Mouse (Mus musculus): ENCODE measurements around the gene Stxbp5.
"Not testable (repeated sequence)": the region's sequence is repeated elsewhere in the genome, so short reads cannot be mapped to it uniquely, and the experiment has no call there.

Stxbp5 gene

DNA sequence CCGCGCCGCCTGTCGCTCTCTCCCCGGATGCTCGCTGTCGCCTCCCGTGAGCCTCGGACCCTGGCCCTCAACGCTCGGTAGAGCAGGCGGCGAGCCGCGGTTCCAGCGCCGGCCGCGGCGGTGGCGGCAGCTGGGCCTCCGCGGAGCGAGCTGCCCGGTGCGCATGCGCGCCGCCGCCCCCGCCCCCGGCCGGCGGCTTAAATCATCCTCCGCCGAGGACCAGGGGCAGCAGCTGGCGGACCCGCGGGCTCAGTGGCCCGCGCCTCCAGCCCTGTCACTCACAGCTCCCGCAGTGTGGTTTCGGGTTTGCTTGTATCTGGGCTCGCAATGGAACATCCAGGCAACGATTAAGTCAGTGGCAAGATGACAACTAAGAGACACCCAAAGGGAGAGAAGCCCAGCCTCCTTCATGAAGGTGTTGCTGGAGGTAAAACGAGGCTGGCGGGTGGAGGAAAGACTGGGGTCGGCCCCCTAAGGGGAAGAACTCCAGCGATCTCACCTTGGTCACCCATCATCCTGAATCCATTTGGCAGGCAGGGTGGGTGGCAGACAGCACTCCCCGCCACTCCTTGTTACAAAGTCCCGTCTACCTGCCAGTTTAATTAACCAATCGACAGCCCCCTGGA lies at the start of gene Stxbp5:
TSS of gene Stxbp5 (minus strand) at position 9 of the 626 bp plus-strand sequence.
- DNase-seq (ENCODE audit: extremely low read depth, low read depth, low spot score) = no peak

DNA sequence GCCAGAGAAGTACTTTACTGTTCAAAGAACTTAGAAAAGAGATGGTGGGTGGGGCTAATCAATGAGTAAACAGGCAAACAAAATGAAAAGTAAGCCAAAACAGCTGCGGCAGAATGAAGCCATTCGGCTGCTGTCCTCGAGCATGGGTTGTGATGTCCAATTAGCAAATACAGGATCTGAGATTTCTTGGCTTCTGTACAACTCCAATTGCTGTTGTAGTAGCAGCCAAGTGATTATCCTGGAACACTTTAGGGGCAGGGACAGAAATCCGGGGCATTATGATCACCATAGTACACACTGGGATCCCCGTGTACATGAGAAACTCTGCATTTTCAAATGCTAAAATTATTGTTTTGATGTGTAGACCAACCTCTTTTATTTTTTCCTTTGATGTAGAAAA lies 11.5 kb upstream of the Stxbp5 start:
- no peak for DNase-seq (ENCODE audit: extremely low read depth, low read depth, low spot score)

DNA sequence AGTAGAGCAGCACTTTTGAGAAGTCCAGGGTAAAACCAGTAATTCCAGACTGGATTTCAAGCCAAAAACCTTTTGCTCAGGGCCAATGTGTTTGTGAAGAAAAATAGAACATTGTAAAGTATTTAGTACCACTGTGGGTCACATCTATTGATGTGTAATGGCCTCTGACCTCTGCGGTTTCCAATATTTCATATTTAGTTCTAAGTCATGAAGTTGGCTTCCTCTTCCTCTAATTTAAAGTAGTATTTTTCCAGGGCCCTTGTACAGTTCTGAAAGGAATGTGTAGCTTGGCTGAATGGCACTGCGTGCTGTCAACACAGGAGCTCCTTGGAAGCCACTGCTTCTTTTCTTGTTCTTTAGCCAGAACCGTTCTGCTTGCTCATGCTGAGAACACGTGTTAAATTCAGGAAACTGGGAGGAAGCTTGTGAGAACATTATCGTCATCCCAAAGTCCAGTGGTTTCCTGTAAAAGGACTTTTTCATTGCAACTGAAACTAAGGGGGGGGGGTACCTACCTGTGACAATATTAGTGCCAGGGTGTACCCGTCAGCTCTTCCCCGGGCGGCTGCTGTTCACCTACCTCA lies 7.1 kb upstream of the Stxbp5 start:
- DNase-seq (ENCODE audit: extremely low read depth, low read depth, low spot score) = no peak

DNA sequence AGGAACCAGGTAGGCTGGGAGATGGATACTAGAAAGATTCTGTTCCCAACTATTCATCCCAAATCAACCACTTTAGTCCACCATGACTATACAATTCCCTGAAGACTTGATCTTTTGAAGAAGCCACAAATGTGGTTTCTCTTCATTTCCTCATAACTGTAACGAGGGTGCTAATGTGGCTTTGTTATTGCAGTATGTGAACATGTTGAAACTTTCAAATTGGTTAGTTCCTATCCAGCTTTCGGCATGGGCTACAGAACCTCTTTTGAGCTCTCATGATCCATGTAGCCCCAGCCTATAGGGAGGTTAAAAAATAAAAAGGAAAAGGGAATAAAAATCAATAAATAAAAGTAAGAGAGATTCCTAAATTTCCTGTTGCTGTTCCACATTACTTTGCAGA lies 6.6 kb upstream of the Stxbp5 start:
- no peak for DNase-seq (ENCODE audit: extremely low read depth, low read depth, low spot score)

DNA sequence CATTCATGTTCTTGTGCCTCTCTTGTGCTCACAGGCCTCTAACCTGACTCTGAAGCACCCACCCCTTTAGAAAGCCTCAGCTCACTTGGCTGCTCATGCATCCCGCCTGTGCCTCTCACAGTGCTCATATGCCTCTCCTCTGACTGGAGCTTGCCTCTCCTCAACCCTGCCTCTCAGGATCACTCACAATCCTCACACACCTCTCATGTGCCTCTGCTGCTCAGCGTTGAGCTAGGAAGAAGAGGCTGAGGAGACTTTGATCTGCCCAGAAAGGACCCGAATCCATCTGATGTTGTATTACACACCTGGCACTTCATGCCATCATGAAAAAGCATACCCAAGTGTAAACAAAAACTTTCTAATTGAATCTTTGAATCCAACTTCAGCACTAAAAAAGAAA lies 5.3 kb upstream of the Stxbp5 start:
- no peak for DNase-seq (ENCODE audit: extremely low read depth, low read depth, low spot score)

DNA sequence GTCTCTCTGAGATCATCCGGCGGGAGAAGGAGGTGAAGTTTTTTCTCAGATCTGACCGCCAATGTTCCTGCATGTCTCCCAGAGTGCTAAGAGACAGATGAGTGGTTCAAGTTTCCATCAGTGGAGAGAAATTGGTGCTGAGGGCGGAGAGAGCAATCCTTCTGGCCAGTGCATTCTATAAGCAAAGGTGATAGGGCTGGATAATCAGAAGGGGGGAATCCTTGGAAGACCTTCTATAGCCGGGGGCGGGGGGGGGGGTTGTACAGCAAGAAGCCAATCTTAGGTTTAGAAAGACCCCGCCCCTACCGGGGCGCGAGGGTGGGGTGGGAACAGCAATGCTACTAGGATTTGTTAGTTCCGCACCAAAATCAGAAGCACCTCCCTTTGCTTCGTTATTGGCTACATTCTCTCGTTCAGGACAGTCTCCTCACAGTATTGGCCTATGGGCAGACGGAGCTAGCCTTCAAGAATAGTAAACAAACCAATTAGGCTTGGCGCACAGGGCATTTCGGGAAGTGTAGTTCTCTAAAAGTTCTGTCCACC lies 889 bp upstream of the Stxbp5 start:
- DNase-seq (ENCODE audit: extremely low read depth, low read depth, low spot score) = peak; percentile 74

DNA sequence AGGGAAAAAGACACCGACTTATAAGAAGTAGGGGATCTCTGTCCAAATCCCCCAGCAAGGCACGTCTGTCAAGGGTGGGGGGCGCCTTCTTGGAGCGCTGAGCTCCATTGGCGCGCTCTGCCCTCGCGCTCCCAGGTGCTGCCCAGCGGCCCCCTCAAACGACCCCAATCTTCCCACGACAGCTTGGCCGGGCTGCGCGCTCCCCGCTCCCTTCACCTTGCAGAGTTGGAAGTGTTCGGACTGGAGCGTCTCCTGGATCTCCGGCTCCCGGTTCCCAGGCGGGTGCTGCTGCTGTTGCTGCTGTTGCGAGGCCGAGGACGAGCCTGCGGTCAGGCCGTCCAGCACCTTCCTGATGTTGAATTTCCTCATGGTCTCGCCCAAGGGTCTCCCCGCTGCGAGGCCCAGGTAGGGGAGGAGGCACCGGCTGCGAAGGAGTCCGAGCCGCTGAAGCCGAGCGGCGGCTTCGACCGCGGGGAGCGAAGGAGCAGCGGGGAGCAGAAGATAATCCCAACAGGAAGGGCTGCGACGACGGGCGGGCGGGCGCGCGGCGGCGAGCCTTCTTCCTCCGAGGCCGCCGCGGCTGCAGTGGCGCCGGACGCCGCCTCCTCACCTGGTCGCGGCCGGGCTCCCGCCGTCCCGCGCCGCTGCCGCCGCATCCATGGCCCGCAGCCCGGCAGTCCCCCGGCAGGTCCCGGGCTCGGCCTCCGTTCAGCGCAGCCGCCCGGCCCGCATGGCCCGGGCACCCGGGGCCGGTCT lies 386 bp downstream of the Stxbp5 start:
- DNase-seq (ENCODE audit: extremely low read depth, low read depth, low spot score) = no peak

DNA sequence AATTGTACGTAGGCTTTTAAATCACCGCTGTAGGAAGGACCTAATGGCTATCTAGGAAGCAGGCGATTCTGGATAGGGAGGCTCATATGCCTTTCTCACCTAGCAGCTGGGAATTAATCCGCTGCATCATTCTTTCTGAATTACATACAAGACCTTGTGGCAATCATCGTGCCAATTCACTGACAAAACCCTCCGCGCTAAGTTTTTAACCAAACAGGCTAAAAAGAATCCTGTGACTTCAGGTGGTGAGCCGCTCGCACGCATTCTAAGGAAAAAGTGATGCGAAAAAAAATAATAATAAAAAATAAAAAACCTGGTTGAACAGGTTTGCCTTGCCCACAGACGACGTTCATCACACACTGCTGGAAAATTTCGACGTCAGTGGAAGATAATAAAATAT lies 1.1 kb downstream of the Stxbp5 start:
- no peak for DNase-seq (ENCODE audit: extremely low read depth, low read depth, low spot score)

DNA sequence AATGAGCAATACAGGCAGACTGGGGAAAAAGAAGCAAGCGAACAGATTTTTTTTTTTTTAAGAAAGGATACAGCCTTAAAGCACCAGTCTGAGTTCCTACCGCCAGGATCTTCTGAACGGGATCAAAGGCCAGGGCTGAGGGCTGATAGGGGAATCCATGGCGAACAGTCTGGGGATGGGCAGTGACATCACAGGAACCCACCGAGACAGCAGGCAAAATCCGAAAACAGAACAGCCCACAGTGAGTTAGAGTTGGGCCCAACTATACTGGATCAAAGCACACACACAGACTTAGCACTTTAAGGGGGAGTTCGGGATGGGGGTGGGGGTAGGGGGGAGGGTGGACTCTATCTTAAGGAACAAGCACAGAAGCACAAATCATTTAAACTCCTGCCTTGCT lies 1.8 kb downstream of the Stxbp5 start:
- DNase-seq (ENCODE audit: extremely low read depth, low read depth, low spot score) = no peak

DNA sequence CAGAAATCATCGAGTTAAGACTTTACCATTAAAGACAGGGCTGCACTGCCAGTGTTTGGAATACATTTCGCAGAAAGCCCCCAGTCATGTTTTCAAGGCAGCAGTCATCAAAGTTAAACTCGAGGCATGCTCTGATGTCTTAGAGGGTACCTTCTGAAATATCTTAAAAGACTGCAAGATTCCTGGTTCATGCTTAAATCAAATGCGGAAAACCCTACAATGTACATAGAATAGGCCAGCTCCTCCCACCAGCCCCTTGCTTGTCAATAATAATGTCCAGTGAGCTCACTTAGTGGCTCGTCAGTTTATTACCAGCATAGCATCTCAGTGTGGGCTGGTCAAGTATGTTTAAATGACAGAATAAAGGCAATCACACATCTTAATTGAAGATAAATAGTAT lies 3.0 kb downstream of the Stxbp5 start:
- no peak for DNase-seq (ENCODE audit: extremely low read depth, low read depth, low spot score)

DNA sequence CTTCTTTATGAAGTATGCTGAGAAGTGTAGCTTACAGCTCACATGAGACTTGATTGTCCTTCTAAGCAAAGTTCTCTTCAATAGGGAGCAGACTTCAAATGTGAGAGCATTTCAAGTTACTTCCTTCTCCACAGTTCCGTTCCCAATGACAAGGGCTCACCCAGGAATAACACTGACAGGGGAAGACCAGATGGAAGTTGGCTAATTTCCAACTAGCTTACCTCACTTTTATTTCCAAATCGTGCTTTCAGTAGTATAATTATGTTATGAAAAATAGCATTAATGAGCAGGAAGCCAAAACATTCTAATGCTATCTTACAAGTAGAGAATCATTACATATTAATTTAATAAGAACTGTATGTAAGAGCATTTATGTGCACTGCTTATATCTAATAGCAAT lies 7.3 kb downstream of the Stxbp5 start:
- no peak for DNase-seq (ENCODE audit: extremely low read depth, low read depth, low spot score)

DNA sequence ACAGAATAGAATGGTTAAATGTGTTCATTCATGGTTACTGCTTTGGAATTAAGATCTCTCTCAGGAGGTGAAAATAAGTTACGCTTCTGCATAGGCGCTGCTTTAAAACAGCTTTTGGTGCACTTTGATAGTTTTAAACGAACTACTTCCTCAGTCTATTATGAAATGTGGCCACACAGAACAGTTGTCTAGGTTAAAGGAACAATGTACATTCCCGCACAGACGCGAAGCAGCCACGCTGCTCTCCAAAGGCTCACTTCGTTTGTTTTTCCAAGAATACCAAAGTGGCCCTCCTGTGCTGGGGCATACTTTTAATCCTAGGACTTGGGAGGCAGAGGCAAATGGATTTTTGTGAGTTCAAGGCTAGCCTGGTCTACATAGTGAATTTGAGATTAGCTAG lies 11.2 kb downstream of the Stxbp5 start:
- no peak for DNase-seq (ENCODE audit: extremely low read depth, low read depth, low spot score)

DNA sequence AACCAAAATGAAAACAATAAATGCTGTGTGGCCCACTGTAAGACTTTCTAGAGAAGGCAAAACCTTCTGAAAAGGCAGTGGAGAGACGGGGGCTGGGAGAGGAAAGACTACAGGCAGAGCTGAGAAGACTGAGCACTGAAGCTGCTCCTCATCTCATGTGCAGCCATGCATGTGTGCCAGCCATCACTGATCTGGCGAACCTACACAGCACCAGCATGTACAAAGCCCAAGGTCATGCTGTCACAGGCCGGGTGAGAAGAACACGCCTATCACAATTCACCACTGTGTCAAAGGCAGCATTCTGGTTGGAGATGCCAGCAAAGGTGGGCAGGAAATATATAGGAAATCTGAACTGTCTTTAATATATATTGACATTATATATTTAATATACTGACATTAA lies 12.2 kb downstream of the Stxbp5 start:
- no peak for DNase-seq (ENCODE audit: extremely low read depth, low read depth, low spot score)

DNA sequence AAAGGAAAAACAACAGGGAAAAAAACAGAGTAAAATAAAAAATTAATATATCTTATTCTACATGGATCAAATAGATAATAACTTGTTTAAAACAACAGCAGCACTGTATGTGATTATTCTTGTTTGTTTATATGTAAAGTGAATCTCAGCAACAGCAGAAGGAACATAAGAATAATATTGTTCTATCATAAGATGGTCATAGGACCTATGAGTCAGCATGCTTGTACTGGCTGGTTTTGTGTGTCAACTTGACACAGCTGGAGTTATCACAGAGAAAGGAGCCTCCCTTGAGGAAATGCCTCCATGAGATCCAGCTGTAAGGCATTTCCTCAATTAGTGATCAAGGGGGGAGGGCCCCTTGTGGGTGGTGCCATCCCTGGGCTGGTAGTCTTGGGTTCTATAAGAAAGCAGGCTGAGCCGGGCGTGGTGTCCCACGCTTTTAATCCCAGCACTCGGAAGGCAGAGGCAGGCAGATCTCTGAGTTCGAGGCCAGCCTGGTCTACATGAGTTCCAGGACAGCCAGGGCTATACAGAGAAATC lies 19.0 kb downstream of the Stxbp5 start:
- DNase-seq (ENCODE audit: extremely low read depth, low read depth, low spot score) = not testable (repeated sequence)

DNA sequence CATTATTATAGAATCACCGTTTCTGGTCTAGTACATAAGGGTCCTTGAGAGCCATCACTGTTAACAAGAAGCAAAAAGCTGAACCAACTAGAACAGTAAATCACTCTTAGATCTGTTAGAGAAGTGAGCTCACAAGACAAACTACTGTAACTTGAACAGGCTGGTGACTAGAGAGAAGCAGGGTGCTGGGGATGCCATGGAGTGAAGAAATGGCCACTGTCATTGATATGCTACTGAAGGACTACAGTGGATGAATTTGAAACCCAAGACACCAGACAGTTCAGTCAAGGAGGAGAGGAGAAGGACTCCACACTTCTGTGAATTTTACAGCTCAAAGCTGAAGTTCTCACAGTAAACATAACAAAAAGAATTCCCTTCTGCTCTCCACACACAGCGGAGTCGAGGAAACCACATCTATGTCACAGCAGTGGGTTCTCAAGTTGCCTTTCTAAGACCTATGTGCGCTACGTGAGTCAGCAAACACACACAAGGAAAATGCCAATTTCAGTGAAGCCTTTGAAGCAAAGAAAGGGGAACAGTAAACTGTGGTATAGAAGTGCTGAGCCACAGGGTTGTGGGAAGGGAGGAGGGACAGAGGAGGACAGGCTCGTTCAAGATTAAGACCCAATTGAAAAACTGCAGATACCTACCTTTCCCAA lies 20.7 kb downstream of the Stxbp5 start:
- no peak for DNase-seq (ENCODE audit: extremely low read depth, low read depth, low spot score)

DNA sequence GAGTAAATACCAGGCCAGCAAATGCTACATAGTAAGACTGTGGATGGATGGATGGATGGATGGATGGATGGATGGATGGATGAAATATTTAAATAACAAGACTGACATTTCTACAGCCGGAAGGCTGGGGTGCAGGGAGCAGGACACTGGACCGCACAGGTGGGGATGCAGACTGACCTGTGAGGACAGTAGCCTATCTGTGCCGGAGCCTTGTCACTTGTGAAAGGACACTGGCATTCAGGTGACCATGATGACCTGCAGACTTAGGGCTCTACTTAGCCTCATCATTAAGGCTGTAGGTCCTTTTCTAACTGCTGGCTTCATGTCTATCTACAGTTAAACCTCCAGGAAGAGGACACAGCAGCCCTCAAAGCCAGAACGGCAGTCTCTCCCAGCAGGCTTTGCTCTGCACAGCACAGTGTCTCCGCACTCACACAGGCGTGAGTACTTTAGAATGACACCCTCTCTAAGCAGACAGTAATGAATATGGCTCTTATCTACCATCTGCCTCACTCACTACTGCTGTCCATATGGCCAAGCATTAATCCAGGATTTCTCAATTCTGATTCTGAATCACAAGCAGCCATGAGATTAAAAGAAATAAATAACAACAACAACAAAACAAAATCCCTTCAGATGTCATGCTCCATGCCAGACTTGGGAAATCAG lies 21.9 kb downstream of the Stxbp5 start:
- DNase-seq (ENCODE audit: extremely low read depth, low read depth, low spot score) = no peak

DNA sequence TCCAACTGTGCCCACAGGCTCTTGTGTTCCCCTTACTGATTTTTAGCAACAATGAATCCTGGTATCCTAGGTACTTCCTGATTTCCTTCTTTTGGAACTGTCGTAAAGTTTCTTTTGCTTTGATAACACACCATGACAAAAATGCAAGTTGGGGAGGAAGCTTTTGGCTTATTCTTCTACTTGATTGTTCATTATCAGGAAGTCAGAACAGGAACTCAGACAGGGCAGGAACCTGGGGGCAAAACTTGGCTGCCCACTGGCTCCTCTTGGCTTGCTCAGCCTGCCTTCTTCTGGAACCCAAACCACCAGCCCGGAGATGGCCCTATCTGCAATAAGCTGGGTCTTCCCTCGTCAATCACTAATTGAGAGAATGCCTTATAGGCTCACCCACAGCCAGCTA lies 25.0 kb downstream of the Stxbp5 start:
- DNase-seq (ENCODE audit: extremely low read depth, low read depth, low spot score) = no peak

DNA sequence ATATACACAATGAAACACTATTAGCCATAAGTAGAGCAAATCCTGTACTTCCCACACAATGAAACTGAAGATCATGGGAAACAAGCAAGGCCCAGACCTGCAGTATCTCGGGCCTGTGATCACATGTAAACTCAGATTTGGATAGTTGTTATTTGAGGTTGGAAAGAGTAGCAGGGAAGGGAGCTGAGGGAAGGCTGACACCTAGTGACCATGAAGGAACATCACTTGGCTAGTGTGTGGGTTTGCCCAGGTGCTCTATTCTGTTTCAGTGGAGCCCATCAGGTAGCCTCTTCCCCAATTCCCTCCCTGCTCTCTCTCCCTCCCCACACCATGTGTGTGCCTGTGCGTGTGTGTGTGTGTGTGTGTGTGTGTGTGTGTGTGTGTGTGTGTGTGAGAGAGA lies 28.7 kb downstream of the Stxbp5 start:
- no peak for DNase-seq (ENCODE audit: extremely low read depth, low read depth, low spot score)

DNA sequence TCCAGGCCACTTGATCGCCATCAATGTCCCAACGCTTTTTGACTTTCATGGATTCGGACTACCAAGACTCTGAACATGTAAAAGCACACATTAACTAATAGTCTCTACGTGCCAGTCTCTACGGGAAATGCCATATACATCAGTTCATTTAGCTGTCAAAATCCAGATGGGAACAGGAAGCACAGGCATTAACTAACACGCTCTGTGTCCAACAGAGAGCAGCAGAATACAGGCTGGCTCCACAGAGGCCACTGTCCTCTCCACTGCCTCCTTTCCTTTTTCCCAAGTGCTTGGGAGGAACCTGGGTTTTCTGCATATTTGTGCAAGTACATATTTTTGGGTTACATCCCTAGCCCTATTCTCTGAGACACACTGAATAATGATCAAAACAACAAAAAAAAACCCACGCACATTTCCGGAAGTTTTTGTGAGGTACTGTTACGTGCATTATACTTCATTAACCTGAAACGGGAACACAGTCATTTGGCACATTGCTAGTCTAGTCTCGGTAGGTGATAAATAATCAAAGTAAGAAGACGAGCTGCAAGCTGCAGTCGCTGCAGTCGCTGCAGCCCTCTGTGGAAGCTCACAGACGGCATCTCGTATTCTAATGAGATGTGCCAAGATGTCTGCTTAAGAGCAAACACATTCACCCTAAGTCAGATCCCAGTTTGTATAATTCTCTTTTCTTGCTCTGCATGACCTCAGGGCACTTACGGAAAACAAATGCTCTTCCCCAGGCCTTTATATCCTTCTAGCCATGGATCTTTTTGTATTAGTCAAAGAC lies 33.9 kb downstream of the Stxbp5 start:
- DNase-seq (ENCODE audit: extremely low read depth, low read depth, low spot score) = no peak

DNA sequence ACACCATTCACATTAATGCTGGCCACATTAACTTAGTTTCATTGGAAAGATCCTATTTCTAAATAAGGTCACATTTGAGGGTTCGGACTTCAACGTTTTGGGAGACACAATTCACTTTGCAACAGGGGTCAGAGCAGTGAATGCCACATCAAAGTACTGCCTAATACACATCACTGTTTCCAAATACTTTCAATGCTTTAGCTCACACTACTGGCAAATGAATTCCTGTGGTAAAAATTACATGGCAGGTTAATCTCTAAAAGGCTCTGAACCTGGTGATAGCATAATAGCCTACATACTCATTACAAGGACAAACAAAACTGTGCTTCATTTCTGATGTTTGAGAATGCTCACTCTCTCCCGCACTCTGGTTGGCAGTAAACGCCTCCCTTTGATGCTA lies 40.9 kb downstream of the Stxbp5 start:
- no peak for DNase-seq (ENCODE audit: extremely low read depth, low read depth, low spot score)
